Mouse (Mus musculus) brown adipose tissue, adult 24 weeks (tissue): Measurements from ENCODE around the gene Il6st. TPM values are rescaled to one million over a fixed set of nuclear protein-coding genes. Genes with fewer than 3 reads are reported as not detected.

Experiments
- H3K27ac ChIP-seq: fragments of 200-500 bp; replicated peaks from 2 replicates; pipeline ENCODE4 v1.5.1; 2012; ENCODE audit warnings: low read depth, mild to moderate bottlenecking, low read length
- H3K4me1 ChIP-seq: fragments of 200-500 bp; 2 replicates; pipeline ENCODE4 v1.6.1; 2012; ENCODE audit warnings: low read length, mixed read lengths; ENCODE audit not compliant: control insufficient read depth, insufficient read depth, insufficient read length
- H3K4me3 ChIP-seq: fragments of 200-500 bp; 2 replicates; pipeline ENCODE4 v1.5.1; 2012; ENCODE audit warnings: low read depth, mild to moderate bottlenecking, low read length, moderate library complexity; ENCODE audit not compliant: insufficient read depth
- polyA plus RNA-seq: library from polyadenylated mRNA; stranded (reverse); fragments of >200 nt; gene quantifications from 2 replicates; pipeline ENCODE4 v1.2.4, GENCODE M21; 2012; ENCODE audit not compliant: missing spikeins, insufficient read depth, insufficient read length

The Il6st gene
- polyA plus RNA-seq, 1 experiment = 43.1 TPM

- H3K4me1 ChIP-seq = no peaks in the 10 kb centered on the region
- no peak overlapping the region for H3K4me3 ChIP-seq
- H3K27ac ChIP-seq = no peak overlapping the region
Observed at GRCm38 (mm10) chr13:112556501-112556900, 92.6 kb downstream of the Il6st start.

Other genes with a start within 250 kb of the Il6st start
- gene Ankrd55, start 175.6 kb upstream of the Il6st start, polyA plus RNA-seq = not detected in 2 replicates
- gene Il31ra, start 130.3 kb downstream of the Il6st start, polyA plus RNA-seq = not detected in 2 replicates
- not detected in 2 replicates for gene Ddx4, start 188.4 kb downstream of the Il6st start, polyA plus RNA-seq
- gene Slc38a9, start 196.7 kb downstream of the Il6st start, polyA plus RNA-seq = 4.2 and 6.3 TPM in 2 replicates